Mouse (Mus musculus) spleen, postnatal 10 days (tissue): ENCODE data around the gene Cdrt4.

Experiments used
- DNase-seq, 2 experiments: peaks; one replicate each; pipeline ENCODE4 v3.0.0; 2021 to 2022; ENCODE audit warnings: low spot score in 2 of 2

Gene Cdrt4

DNA sequence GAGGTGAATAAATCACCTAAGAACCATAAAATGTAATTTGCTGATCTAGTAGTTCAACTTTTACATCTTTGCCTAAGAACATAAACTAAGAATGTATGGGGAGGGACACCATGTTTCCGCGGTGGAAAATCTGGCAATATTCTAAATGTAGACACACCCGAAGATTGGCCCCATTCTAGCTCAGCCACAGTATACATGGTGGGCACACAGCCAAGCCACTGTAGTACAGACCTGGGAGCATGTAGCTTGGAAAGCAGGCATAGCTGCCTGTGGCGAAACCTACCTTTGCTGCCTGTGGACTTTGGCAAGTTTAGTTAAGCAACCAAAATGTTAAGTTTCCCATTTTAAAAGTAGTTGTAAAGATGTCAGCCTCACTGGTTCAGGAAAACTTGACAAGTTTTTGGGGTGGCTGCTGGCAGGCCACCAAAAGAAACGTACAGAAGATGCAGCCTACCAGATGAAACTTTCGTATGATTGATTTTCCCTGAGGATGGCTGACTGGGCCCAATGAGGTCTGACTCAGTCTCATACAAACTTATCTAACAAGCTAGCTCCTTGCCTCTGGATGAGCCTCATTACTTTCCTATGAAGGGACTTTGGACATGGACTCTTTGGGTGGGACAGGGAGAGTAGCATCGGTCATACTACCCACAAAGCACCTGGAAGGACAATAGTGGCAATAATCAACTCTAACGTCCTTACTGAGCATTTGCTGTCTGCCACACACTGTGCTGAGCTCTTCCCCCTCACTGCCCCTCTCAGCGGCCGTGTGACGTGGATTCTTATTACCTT, 84.6 kb downstream of the Cdrt4 start:
- no peak for DNase-seq

GRCm38 (mm10) chr11:63040002-63040661, 89.1 kb downstream of the Cdrt4 start:
- no peak for DNase-seq
